Mouse (Mus musculus) thymus, adult 2 months (tissue): Measurements from ENCODE around the gene Olfr685.

Experiments used
- CTCF ChIP-seq: fragments of 200-500 bp; IDR thresholded peaks from 2 replicates; pipeline ENCODE4 v1.5.1; 2012; ENCODE audit warnings: mild to moderate bottlenecking, control low read depth, low read length, moderate library complexity, borderline replicate concordance; ENCODE audit not compliant: control insufficient read depth, poor library complexity, insufficient read depth; ENCODE audit errors: extremely low read depth
- POLR2A ChIP-seq: fragments of 200-500 bp; IDR thresholded peaks from 2 replicates; pipeline ENCODE4 v1.6.1; 2012; ENCODE audit warnings: mild to moderate bottlenecking, low read length, control low read depth, moderate library complexity; ENCODE audit not compliant: control insufficient read depth, poor library complexity, insufficient read depth; ENCODE audit errors: extremely low read depth

DNA sequence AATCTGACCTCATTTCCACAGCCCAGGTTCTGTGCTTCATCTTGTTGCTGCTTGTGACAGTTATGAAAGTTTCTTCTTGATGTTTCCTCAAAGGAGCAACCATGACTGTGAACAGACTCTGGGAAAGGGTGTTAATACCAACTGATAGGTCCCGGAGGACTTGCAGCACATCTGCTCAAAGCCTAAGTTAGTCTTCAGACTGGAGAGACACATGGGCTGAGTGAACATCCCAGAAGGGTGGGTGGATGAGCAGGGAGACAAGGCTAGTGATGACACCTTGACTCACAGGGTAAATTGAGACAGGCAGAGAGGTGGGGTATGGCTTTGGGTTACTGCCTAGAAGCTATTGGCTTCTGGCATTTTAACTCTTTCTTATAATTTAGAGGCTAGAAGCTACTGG, at the start of gene Olfr685:
- TF ChIP-seq POLR2A = no peak
- TF ChIP-seq CTCF = no peak
